Mouse (Mus musculus): ENCODE measurements around the gene Rassf1.
"Not testable (repeated sequence)": the region's sequence is repeated elsewhere in the genome, so short reads cannot be mapped to it uniquely, and the experiment has no call there.

- not testable (repeated sequence) for TF ChIP-seq CTCF (IDR thresholded peaks at IDR 0.05; ENCODE audit: borderline replicate concordance, control insufficient read depth, extremely low read depth, insufficient read depth, low read length, poor library complexity); POLR2A (IDR thresholded peaks at IDR 0.05; ENCODE audit: control insufficient read depth, extremely low read depth, insufficient read depth, low read length, poor library complexity)
Observed at GRCm38 (mm10) chr9:107565556-107565955, 14.2 kb downstream of the Rassf1 start.

All from thymus, adult 2 months (tissue).